Mouse (Mus musculus) lung, postnatal 0 days (tissue): ENCODE measurements around the gene Gm20388. TPM values are rescaled to one million over a fixed set of nuclear protein-coding genes. Genes with fewer than 3 reads are reported as not detected.

Source experiments
- ATAC-seq: fragments of 200-750 bp; cut with Nextera tagmentation; 2 replicates; pipeline ENCODE4 v1.8.0; 2017; ENCODE audit warnings: moderate library complexity
- DNase-seq: peaks from one replicate; pipeline ENCODE4 v3.0.0-alpha.2; 2016; ENCODE audit warnings: low spot score
- H3K27ac ChIP-seq: fragments of 300-500 bp; sonication (generic); 2 replicates; pipeline ENCODE4 v1.5.1; 2014; ENCODE audit warnings: antibody characterized with exemption, mild to moderate bottlenecking, low read length, mixed read lengths
- H3K27me3 ChIP-seq: fragments of 300-500 bp; sonication (generic); replicated peaks from 2 replicates; pipeline ENCODE4 v1.6.1; 2014; ENCODE audit warnings: low read length, mixed read lengths; ENCODE audit not compliant: insufficient read depth
- H3K36me3 ChIP-seq: fragments of 300-500 bp; sonication (generic); 2 replicates; pipeline ENCODE4 v1.6.1; 2014; ENCODE audit warnings: low read length, mixed read lengths; ENCODE audit not compliant: insufficient read depth
- H3K4me1 ChIP-seq: fragments of 300-500 bp; sonication (generic); 2 replicates; pipeline ENCODE4 v1.6.1; 2014; ENCODE audit warnings: antibody characterized with exemption, low read depth, low read length, mixed read lengths; ENCODE audit not compliant: insufficient read depth
- H3K4me2 ChIP-seq: fragments of 300-500 bp; sonication (generic); replicated peaks from 2 replicates; pipeline ENCODE4 v1.6.1; 2014; ENCODE audit warnings: low read depth, mild to moderate bottlenecking, low read length, moderate library complexity, mixed read lengths
- H3K4me3 ChIP-seq: fragments of 300-500 bp; sonication (generic); 2 replicates; pipeline ENCODE4 v1.5.1; 2014; ENCODE audit warnings: low read depth, low read length
- H3K9ac ChIP-seq: fragments of 300-500 bp; sonication (generic); replicated peaks from 2 replicates; pipeline ENCODE4 v1.6.1; 2014; ENCODE audit warnings: low read depth, mild to moderate bottlenecking
- H3K9me3 ChIP-seq: fragments of 300-500 bp; sonication (generic); 2 replicates; pipeline ENCODE4 v1.6.1; 2016; ENCODE audit warnings: low read length, mixed read lengths
- CTCF ChIP-seq: IDR thresholded peaks from 2 replicates; pipeline ENCODE4 v1.5.1; 2016; ENCODE audit warnings: antibody characterized with exemption, mild to moderate bottlenecking
- EP300 ChIP-seq: IDR thresholded peaks from 2 replicates; pipeline ENCODE4 v1.6.1; 2016; ENCODE audit warnings: antibody characterized with exemption, mild to moderate bottlenecking, control low read depth
- WGBS: fragments of 180-500 bp; shearing (Covaris S2); extraction: QIAGEN DNeasy Blood & Tissue Kit; methylation state at CpG from one replicate; pipeline ENCODE4 v1.1.7; 2014; 5-methylcytosine and 5-hydroxymethylcytosine counted together
- polyA plus RNA-seq: library from polyadenylated mRNA; unstranded; fragments of >200 nt; fragmentation: Nextera tagmentation; extraction: Ambion mirVana; gene quantifications from 2 replicates; pipeline ENCODE4 v1.2.1, GENCODE M21; 2015

The Gm20388 gene
- polyA plus RNA-seq: not detected in 2 replicates

GRCm38 (mm10) chr8:119910547-119911257 lies at the start of gene Gm20388:
Gm20388 (plus strand) TSS chr8:119910841.
- H3K36me3 ChIP-seq: no peaks in the 10 kb centered on the region
- peak within 1 kb of the TSS; percentile 80 for H3K4me2 ChIP-seq
- DNase-seq: peak; percentile 93
- H3K4me1 ChIP-seq: peaks cover 23% of the 10 kb centered on the region; the same call in 1 of the 2 replicates
- peak; percentile 96 for ATAC-seq
- WGBS: under 1% methylated on average over 48 of the region's 97 CpGs
- TF ChIP-seq CTCF: no peak
- TF ChIP-seq EP300: no peak
- H3K9ac ChIP-seq: peak within 1 kb of the TSS; percentile 74
- peak within 1 kb of the TSS; percentile 89 for H3K27ac ChIP-seq
- H3K9me3 ChIP-seq: no peaks in the 10 kb centered on the region
- H3K27me3 ChIP-seq: no peaks in the 10 kb centered on the region
- peak within 1 kb of the TSS; percentile 73 for H3K4me3 ChIP-seq

- Histone ChIP-seq H3K27me3 (no peaks in the 10 kb centered on the region), H3K4me2 (peak within 1 kb of the TSS; percentile 97), H3K27ac (peak within 1 kb of the TSS; percentile 57), H3K4me1 (no peaks in the 10 kb centered on the region), H3K36me3 (no peaks in the 10 kb centered on the region), H3K9me3 (no peaks in the 10 kb centered on the region), H3K4me3 (peak within 1 kb of the TSS; percentile 70), H3K9ac (peak within 1 kb of the TSS; percentile 63)
- DNase-seq: peak; percentile 98
- under 1% methylated on average over 32 of the region's 35 CpGs for WGBS
- no peak for TF ChIP-seq EP300
- TF ChIP-seq CTCF: no peak
- peak; percentile 98 for ATAC-seq
Measured at GRCm38 (mm10) chr8:119861706-119862389, 48.8 kb upstream of the Gm20388 start, which contains the start of gene Klhl36. Klhl36 (plus strand) TSS chr8:119862266.

DNA sequence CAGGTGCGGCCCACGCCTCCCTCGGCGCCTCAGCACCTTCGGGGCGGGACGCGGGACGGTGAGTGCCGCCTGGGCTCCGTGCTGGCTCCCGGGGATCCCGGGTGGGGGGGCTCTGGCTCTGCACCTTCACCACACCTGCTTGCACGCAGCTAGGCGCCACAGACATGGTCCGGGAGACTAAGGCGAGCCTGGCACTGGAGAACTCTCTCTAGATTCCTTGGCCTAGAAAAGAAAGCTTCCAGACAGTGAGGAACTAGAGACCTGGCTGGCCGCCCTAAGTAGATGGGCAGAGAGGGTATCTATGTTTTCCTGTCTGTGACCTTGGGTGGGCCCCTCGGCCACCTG lies 48.3 kb upstream of the Gm20388 start:
- ATAC-seq: no peak
- DNase-seq: no peak
- WGBS: under 1% methylated on average over 19 of the region's 19 CpGs

DNA sequence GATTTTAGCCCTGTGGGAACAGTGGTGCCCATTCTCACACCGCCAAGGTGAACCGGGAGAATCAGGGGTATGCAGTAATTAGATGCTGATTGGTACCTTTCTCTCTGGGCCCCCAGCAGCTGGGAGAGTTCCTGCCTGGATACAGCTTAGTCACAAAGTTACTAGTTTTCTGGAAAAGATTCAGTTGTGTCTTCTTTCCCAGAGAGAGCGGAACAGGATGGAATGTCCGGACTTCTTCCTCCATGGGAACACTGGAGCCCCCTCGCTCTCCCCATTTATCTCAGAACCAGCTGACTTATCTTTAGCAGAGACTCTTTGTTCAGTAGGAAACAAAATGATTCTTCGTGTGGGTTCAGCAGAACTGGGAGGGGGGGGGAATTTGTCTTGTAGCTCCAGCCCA lies 47.9 kb upstream of the Gm20388 start:
- Histone ChIP-seq H3K27ac (no peak overlapping the region), H3K4me3 (peak overlapping the region; percentile 70), H3K4me1 (no peaks in the 10 kb centered on the region), H3K9me3 (no peaks in the 10 kb centered on the region), H3K27me3 (no peaks in the 10 kb centered on the region), H3K36me3 (no peaks in the 10 kb centered on the region), H3K4me2 (peak overlapping the region; percentile 97), H3K9ac (peak overlapping the region; percentile 63; the same call in 1 of the 2 replicates)
- DNase-seq: peak; percentile 47
- ATAC-seq: 0 out of 2 replicates have a peak, but pooled peaks have one; percentile 0
- TF ChIP-seq CTCF (no peak), EP300 (no peak)
- 8% methylated on average over 6 of the region's 6 CpGs for WGBS

More for the DNA sequence above, 48.3 kb upstream of the Gm20388 start:
- H3K4me1 ChIP-seq: no peaks in the 10 kb centered on the region
- H3K9me3 ChIP-seq: no peaks in the 10 kb centered on the region
- peak overlapping the region; percentile 97 for H3K4me2 ChIP-seq
- peak overlapping the region; percentile 57 for H3K27ac ChIP-seq
- no peaks in the 10 kb centered on the region for H3K27me3 ChIP-seq
- peak overlapping the region; percentile 70 for H3K4me3 ChIP-seq
- H3K36me3 ChIP-seq: no peaks in the 10 kb centered on the region
- H3K9ac ChIP-seq: peak overlapping the region; percentile 63
- TF ChIP-seq CTCF: no peak
- TF ChIP-seq EP300: no peak

DNA sequence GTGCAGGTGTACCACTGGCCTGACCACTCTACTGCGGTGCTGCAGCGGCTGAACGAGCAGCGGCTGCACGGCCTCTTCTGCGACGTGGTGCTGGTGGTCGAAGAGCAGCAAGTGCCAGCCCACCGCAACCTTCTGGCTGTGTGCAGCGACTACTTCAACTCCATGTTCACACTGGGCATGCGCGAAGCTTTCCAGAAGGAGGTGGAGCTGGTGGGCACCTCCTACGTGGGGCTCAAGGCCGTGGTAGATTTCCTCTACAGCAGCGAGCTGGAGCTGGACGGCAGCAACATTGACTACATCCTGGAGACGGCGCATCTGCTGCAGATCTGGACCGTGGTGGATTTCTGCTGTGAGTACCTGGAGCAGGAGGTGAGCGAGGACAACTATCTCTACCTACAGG lies 41.0 kb upstream of the Gm20388 start:
- Histone ChIP-seq H3K4me1 (no peaks in the 10 kb centered on the region), H3K9me3 (peaks cover 6% of the 10 kb centered on the region; the same call in 1 of the 2 replicates), H3K27me3 (no peaks in the 10 kb centered on the region), H3K4me2 (no peak overlapping the region), H3K4me3 (no peak overlapping the region), H3K9ac (no peak overlapping the region), H3K27ac (no peak overlapping the region), H3K36me3 (peaks cover 21% of the 10 kb centered on the region; the same call in 1 of the 2 replicates)
- DNase-seq: no peak
- WGBS: 68% methylated on average over 20 of the region's 20 CpGs
- TF ChIP-seq EP300 (no peak), CTCF (no peak)
- no peak for ATAC-seq

GRCm38 (mm10) chr8:119873181-119873580 lies 37.5 kb upstream of the Gm20388 start:
- Histone ChIP-seq H3K4me3 (no peak overlapping the region), H3K27me3 (no peaks in the 10 kb centered on the region), H3K4me2 (no peak overlapping the region), H3K36me3 (peaks cover 26% of the 10 kb centered on the region; the same call in 1 of the 2 replicates), H3K9me3 (peaks cover 6% of the 10 kb centered on the region; the same call in 1 of the 2 replicates), H3K27ac (no peak overlapping the region), H3K4me1 (no peaks in the 10 kb centered on the region), H3K9ac (no peak overlapping the region)
- WGBS: 100% methylated on average over 1 of the region's 1 CpGs
- TF ChIP-seq CTCF (no peak), EP300 (no peak)
- DNase-seq (no peak), ATAC-seq (no peak)
